Mouse (Mus musculus) MEL (cell line): ENCODE results near the gene Pycard.

Experiments
- CTCF ChIP-seq, 3 experiments: IDR thresholded peaks in 2 of 3; conservative IDR thresholded peaks in 1 of 3; 2 replicates each; pipeline ENCODE4 v1.5.1; 2011 to 2012; ENCODE audit warnings: low read length in 3 of 3, low read depth in 2 of 3, mild to moderate bottlenecking in 2 of 3, improper control_type of control experiment in 1 of 3, inconsistent platforms in 1 of 3, mixed read lengths in 1 of 3, moderate library complexity in 1 of 3; ENCODE audit not compliant: control insufficient read depth in 1 of 3, insufficient read depth in 1 of 3, poor library complexity in 1 of 3, severe bottlenecking in 1 of 3
- GABPA ChIP-seq: IDR thresholded peaks from 2 replicates; pipeline ENCODE4 v1.6.1; 2012; ENCODE audit warnings: low read depth, mild to moderate bottlenecking, inconsistent platforms, low read length, improper control_type of control experiment, moderate library complexity
- MEF2A ChIP-seq: IDR thresholded peaks from 2 replicates; pipeline ENCODE4 v1.6.1; 2014; ENCODE audit warnings: low read depth, mild to moderate bottlenecking, inconsistent platforms, low read length, improper control_type of control experiment; ENCODE audit not compliant: poor library complexity, insufficient replicate concordance, severe bottlenecking; ENCODE audit errors: extremely low read depth
- TCF12 ChIP-seq: IDR thresholded peaks from 2 replicates; pipeline ENCODE4 v1.6.1; 2014; ENCODE audit warnings: low read depth, mild to moderate bottlenecking, inconsistent platforms, low read length, improper control_type of control experiment, moderate library complexity
- USF2 ChIP-seq, 2 experiments: IDR thresholded peaks; 2 replicates each; pipeline ENCODE4 v1.6.1; 2011 to 2012; ENCODE audit warnings: improper control_type of control experiment in 2 of 2, low read length in 2 of 2, borderline replicate concordance in 1 of 2, inconsistent platforms in 1 of 2, low read depth in 1 of 2, mild to moderate bottlenecking in 1 of 2; ENCODE audit not compliant: insufficient read depth in 1 of 2

DNA sequence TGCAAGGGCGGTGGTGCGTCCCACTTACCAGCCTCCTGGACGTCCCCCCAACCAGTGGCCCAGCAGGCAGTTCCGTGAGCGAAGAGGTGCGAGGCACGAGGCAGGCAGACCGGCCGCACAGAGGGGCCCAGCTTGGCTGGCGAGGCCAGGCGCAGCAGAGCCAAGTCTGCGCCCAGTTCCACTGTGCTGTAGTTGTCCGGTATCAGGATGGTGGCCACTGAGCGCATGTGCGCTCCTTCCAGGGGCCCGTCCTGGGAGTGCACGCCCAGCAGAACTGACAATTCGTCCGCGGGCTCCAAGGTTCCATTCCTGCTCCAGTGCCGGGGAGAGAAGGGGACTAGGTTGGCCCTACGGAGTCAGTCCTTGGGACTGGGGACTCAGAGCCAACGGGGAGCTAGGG is 49.1 kb downstream of the Pycard start:
- TF ChIP-seq TCF12, result no peak
- TF ChIP-seq CTCF (IDR thresholded peaks at IDR 0.05 in 2 of 3, conservative IDR thresholded peaks at IDR 0.05 in 1 of 3; ENCODE audit: control insufficient read depth in 1 of 3, insufficient read depth in 1 of 3, low read depth in 2 of 3, low read length in 3 of 3, poor library complexity in 1 of 3, severe bottlenecking in 1 of 3), result no peak
- no peak for TF ChIP-seq USF2 (IDR thresholded peaks at IDR 0.05; ENCODE audit: borderline replicate concordance in 1 of 2, insufficient read depth in 1 of 2, low read depth in 1 of 2, low read length in 2 of 2)
- no peak for TF ChIP-seq GABPA
- TF ChIP-seq MEF2A, result no peak
